Comparison of ENCODE assay signal across 21 mouse cellular contexts in genomic region chr17:35023221-35023620, GRCm38 (mm10). TPM values are rescaled to one million over a fixed set of nuclear protein-coding genes. Genes with fewer than 3 reads are reported as not detected.
DNase-seq lines count a peak whose midpoint lies in the region; ATAC-seq lines count a peak whose summit lies in the region.
"Had no signal": no experiment of that assay in that cellular context is flagged by ENCODE, and none has a peak within 500 bp of the region (broad histone marks: within the 10 kb centered on the region; RNA-seq: fewer than 3 reads in every experiment).

No protein-coding gene starts in this region.

- H3K27me3 ChIP-seq in forebrain, embryonic 10.5 days (ENCODE audit: poor library complexity, severe bottlenecking): no peaks in the 10 kb centered on the region
- H3K27me3 ChIP-seq in forebrain, embryonic 16.5 days (replicated peaks; ENCODE audit: control insufficient read depth, insufficient read depth, low read length): no peaks in the 10 kb centered on the region
- no peaks in the 10 kb centered on the region for H3K27me3 ChIP-seq in hindbrain, embryonic 10.5 days (ENCODE audit: insufficient read depth, poor library complexity, severe bottlenecking)
- no peaks in the 10 kb centered on the region for H3K27me3 ChIP-seq in hindbrain, embryonic 11.5 days (ENCODE audit: control insufficient read depth, insufficient read depth, low read length)
- no peaks in the 10 kb centered on the region for H3K27me3 ChIP-seq in embryonic facial prominence, embryonic 10.5 days (replicated peaks; ENCODE audit: low read depth, poor library complexity, severe bottlenecking)
- H3K27me3 ChIP-seq in liver, embryonic 15.5 days: no peaks in the 10 kb centered on the region
- H3K27me3 ChIP-seq: midbrain, embryonic 12.5 days; neural tube, embryonic 12.5 days had no signal

- H3K36me3 ChIP-seq in forebrain, embryonic 10.5 days (replicated peaks): peaks cover 4% of the 10 kb centered on the region
- H3K36me3 ChIP-seq in forebrain, embryonic 16.5 days (ENCODE audit: control insufficient read depth, insufficient read depth): no peaks in the 10 kb centered on the region
- H3K36me3 ChIP-seq in hindbrain, embryonic 10.5 days: peaks cover 7% of the 10 kb centered on the region; the same call in 1 of the 2 replicates
- H3K36me3 ChIP-seq in hindbrain, embryonic 11.5 days (ENCODE audit: control insufficient read depth, insufficient read depth, low read length): no peaks in the 10 kb centered on the region
- H3K36me3 ChIP-seq in embryonic facial prominence, embryonic 10.5 days (replicated peaks): peaks cover 4% of the 10 kb centered on the region
- no peaks in the 10 kb centered on the region for H3K36me3 ChIP-seq in liver, embryonic 15.5 days (replicated peaks)
- H3K36me3 ChIP-seq: midbrain, embryonic 12.5 days; neural tube, embryonic 12.5 days had no signal

- no peak overlapping the region for H3K4me3 ChIP-seq in forebrain, embryonic 10.5 days
- no peak overlapping the region for H3K4me3 ChIP-seq in forebrain, embryonic 16.5 days (replicated peaks; ENCODE audit: low read length)
- H3K4me3 ChIP-seq in hindbrain, embryonic 10.5 days: peak overlapping the region; percentile 9; the same call in 1 of the 2 replicates
- H3K4me3 ChIP-seq in hindbrain, embryonic 11.5 days (ENCODE audit: low read depth, low read length): no peak overlapping the region
- H3K4me3 ChIP-seq in embryonic facial prominence, embryonic 10.5 days: no peak overlapping the region
- H3K4me3 ChIP-seq in liver, embryonic 15.5 days (replicated peaks): no peak overlapping the region
- H3K4me3 ChIP-seq: midbrain, embryonic 12.5 days; neural tube, embryonic 12.5 days had no signal

- peak overlapping the region; percentile 41; the same call in 1 of the 2 replicates for H3K27ac ChIP-seq in forebrain, embryonic 10.5 days
- no peak overlapping the region for H3K27ac ChIP-seq in forebrain, embryonic 16.5 days (ENCODE audit: low read length)
- peak overlapping the region; percentile 68 for H3K27ac ChIP-seq in hindbrain, embryonic 10.5 days
- no peak overlapping the region for H3K27ac ChIP-seq in hindbrain, embryonic 11.5 days (ENCODE audit: low read depth, low read length)
- H3K27ac ChIP-seq in embryonic facial prominence, embryonic 10.5 days (replicated peaks): peak overlapping the region; percentile 26
- H3K27ac ChIP-seq in liver, embryonic 15.5 days (replicated peaks): no peak overlapping the region
- H3K27ac ChIP-seq: midbrain, embryonic 12.5 days; neural tube, embryonic 12.5 days had no signal

- H3K4me2 ChIP-seq in forebrain, embryonic 16.5 days (ENCODE audit: low read length): no peak overlapping the region
- H3K4me2 ChIP-seq in hindbrain, embryonic 11.5 days (replicated peaks; ENCODE audit: low read depth, low read length): no peak overlapping the region
- H3K4me2 ChIP-seq in liver, embryonic 15.5 days: 0 out of 2 replicates have a peak overlapping the region, but pooled peaks have one; percentile 13
- H3K4me2 ChIP-seq: midbrain, embryonic 12.5 days; neural tube, embryonic 12.5 days had no signal

- WGBS in forebrain, embryonic 10.5 days: 88% methylated on average over 5 of the region's 5 CpGs
- WGBS in forebrain, embryonic 16.5 days: 84% methylated on average over 5 of the region's 5 CpGs
- WGBS in hindbrain, embryonic 10.5 days: 89% methylated on average over 5 of the region's 5 CpGs
- WGBS in hindbrain, embryonic 11.5 days: 85% methylated on average over 5 of the region's 5 CpGs
- 84% methylated on average over 5 of the region's 5 CpGs for WGBS in embryonic facial prominence, embryonic 10.5 days
- 76% methylated on average over 5 of the region's 5 CpGs for WGBS in liver, embryonic 15.5 days (ENCODE audit: insufficient replicate concordance)

- no peak for ATAC-seq in forebrain, embryonic 16.5 days
- no peak for ATAC-seq in hindbrain, embryonic 11.5 days (ENCODE audit: low FRiP score)
- no peak for ATAC-seq in liver, embryonic 15.5 days (ENCODE audit: insufficient read depth)
- ATAC-seq: activated CD4-positive, CD25-positive, alpha-beta regulatory T cell, adult 4 months had no signal

- H3K9ac ChIP-seq in forebrain, embryonic 16.5 days (replicated peaks; ENCODE audit: low read depth, low read length): no peak overlapping the region
- no peak overlapping the region for H3K9ac ChIP-seq in hindbrain, embryonic 11.5 days (ENCODE audit: low read depth, low read length)
- no peak overlapping the region for H3K9ac ChIP-seq in liver, embryonic 15.5 days
- H3K9ac ChIP-seq: midbrain, embryonic 12.5 days; neural tube, embryonic 12.5 days had no signal

- DNase-seq in forebrain, embryonic 10.5 days (ENCODE audit: extremely low spot score, low spot score): no peak
- DNase-seq in hindbrain, embryonic 10.5 days (ENCODE audit: low spot score): no peak
- no peak for DNase-seq in hindbrain, embryonic 11.5 days (ENCODE audit: low spot score)
- no peak for DNase-seq in embryonic facial prominence, embryonic 10.5 days (ENCODE audit: low spot score)
- DNase-seq in right cerebral cortex, postnatal 25 days: no peak
- DNase-seq in left cerebral cortex, adult 18-20 months (ENCODE audit: low spot score in 2 of 2): no peak
- DNase-seq: adrenal gland, postnatal 25 days; cerebellum, adult 11 months; embryo, embryonic 11 days; kidney, adult 8-10 months; kidney, postnatal 14 days; lung, adult 18-20 months; lung, postnatal 36 days; thymus, postnatal 4 days had no signal

- no peaks in the 10 kb centered on the region for H3K9me3 ChIP-seq in forebrain, embryonic 10.5 days
- H3K9me3 ChIP-seq in forebrain, embryonic 16.5 days (ENCODE audit: control insufficient read depth, low read length): no peaks in the 10 kb centered on the region
- no peaks in the 10 kb centered on the region for H3K9me3 ChIP-seq in hindbrain, embryonic 10.5 days
- H3K9me3 ChIP-seq in hindbrain, embryonic 11.5 days (ENCODE audit: control insufficient read depth, low read length): no peaks in the 10 kb centered on the region
- no peaks in the 10 kb centered on the region for H3K9me3 ChIP-seq in embryonic facial prominence, embryonic 10.5 days
- no peaks in the 10 kb centered on the region for H3K9me3 ChIP-seq in liver, embryonic 15.5 days (replicated peaks)
- H3K9me3 ChIP-seq: midbrain, embryonic 12.5 days; neural tube, embryonic 12.5 days had no signal

- peaks cover 60% of the 10 kb centered on the region for H3K4me1 ChIP-seq in forebrain, embryonic 10.5 days
- peaks cover 22% of the 10 kb centered on the region for H3K4me1 ChIP-seq in forebrain, embryonic 16.5 days (replicated peaks; ENCODE audit: control insufficient read depth, insufficient read depth, low read length)
- H3K4me1 ChIP-seq in hindbrain, embryonic 10.5 days (replicated peaks): peaks cover 69% of the 10 kb centered on the region
- peaks cover 6% of the 10 kb centered on the region for H3K4me1 ChIP-seq in hindbrain, embryonic 11.5 days (replicated peaks; ENCODE audit: control insufficient read depth, insufficient read depth, low read length)
- H3K4me1 ChIP-seq in embryonic facial prominence, embryonic 10.5 days: peaks cover 63% of the 10 kb centered on the region
- peaks cover 64% of the 10 kb centered on the region for H3K4me1 ChIP-seq in liver, embryonic 15.5 days (replicated peaks)

RNA-seq across cellular contexts. Expression of gene Sapcd1, which starts 4.6 kb away (rescaled TPM):
- polyA plus RNA-seq in forebrain, embryonic 10.5 days (2016; fragmentation: Nextera tagmentation; extraction: Ambion mirVana): 3.0 and 4.1 TPM in 2 replicates
- polyA plus RNA-seq in forebrain, embryonic 16.5 days (2015; fragmentation: Nextera tagmentation; extraction: Ambion mirVana): 2.2 and 2.7 TPM in 2 replicates
- 5.2 and 5.6 TPM in 2 replicates for polyA plus RNA-seq in hindbrain, embryonic 10.5 days (2016; fragmentation: Nextera tagmentation; extraction: Ambion mirVana)
- polyA plus RNA-seq in hindbrain, embryonic 11.5 days (2014; fragmentation: Nextera tagmentation; extraction: Ambion mirVana): 3.0 and 4.0 TPM in 2 replicates
- polyA plus RNA-seq in embryonic facial prominence, embryonic 10.5 days (2016; fragmentation: Nextera tagmentation; extraction: Ambion mirVana): 4.2 and 5.6 TPM in 2 replicates
- polyA plus RNA-seq in liver, embryonic 15.5 days (2015; fragmentation: Nextera tagmentation; extraction: Ambion mirVana): 2.2 and 2.3 TPM in 2 replicates
- not detected for total RNA-seq in left cerebral cortex, adult 18-20 months (2021)
- total RNA-seq: gastrocnemius, adult 8-10 months; hematopoietic stem cell, adult 5-6 weeks had no signal

RNA-seq across cellular contexts. Expression of gene Vwa7, which starts 6.8 kb away (rescaled TPM):
- polyA plus RNA-seq in forebrain, embryonic 10.5 days (2016; fragmentation: Nextera tagmentation; extraction: Ambion mirVana): 0.19 and 0.22 TPM in 2 replicates
- 0.12 and 0.14 TPM in 2 replicates for polyA plus RNA-seq in forebrain, embryonic 16.5 days (2015; fragmentation: Nextera tagmentation; extraction: Ambion mirVana)
- 0.10 and 0.24 TPM in 2 replicates for polyA plus RNA-seq in hindbrain, embryonic 10.5 days (2016; fragmentation: Nextera tagmentation; extraction: Ambion mirVana)
- polyA plus RNA-seq in hindbrain, embryonic 11.5 days (2014; fragmentation: Nextera tagmentation; extraction: Ambion mirVana): 0.10 and 0.36 TPM in 2 replicates
- 0.18 and 0.21 TPM in 2 replicates for polyA plus RNA-seq in embryonic facial prominence, embryonic 10.5 days (2016; fragmentation: Nextera tagmentation; extraction: Ambion mirVana)
- polyA plus RNA-seq in liver, embryonic 15.5 days (2015; fragmentation: Nextera tagmentation; extraction: Ambion mirVana): 0.09 and 0.12 TPM in 2 replicates
- under 1 TPM; 0.61 to 0.77 TPM for total RNA-seq in left cerebral cortex, adult 18-20 months (2021)

RNA-seq across cellular contexts. Expression of gene Vars, which starts 22.4 kb away (rescaled TPM):
- polyA plus RNA-seq in forebrain, embryonic 10.5 days (2016; fragmentation: Nextera tagmentation; extraction: Ambion mirVana): 229 and 234 TPM in 2 replicates
- 81.7 and 85.2 TPM in 2 replicates for polyA plus RNA-seq in forebrain, embryonic 16.5 days (2015; fragmentation: Nextera tagmentation; extraction: Ambion mirVana)
- 176 and 199 TPM in 2 replicates for polyA plus RNA-seq in hindbrain, embryonic 10.5 days (2016; fragmentation: Nextera tagmentation; extraction: Ambion mirVana)
- polyA plus RNA-seq in hindbrain, embryonic 11.5 days (2014; fragmentation: Nextera tagmentation; extraction: Ambion mirVana): 69.1 and 71.7 TPM in 2 replicates
- 197 and 223 TPM in 2 replicates for polyA plus RNA-seq in embryonic facial prominence, embryonic 10.5 days (2016; fragmentation: Nextera tagmentation; extraction: Ambion mirVana)
- 99.0 and 133 TPM in 2 replicates for polyA plus RNA-seq in liver, embryonic 15.5 days (2015; fragmentation: Nextera tagmentation; extraction: Ambion mirVana)
- 10 to 100 TPM; 39.6 to 44.0 TPM for total RNA-seq in left cerebral cortex, adult 18-20 months (2021)

RNA-seq across cellular contexts. Expression of gene Msh5, which starts 23.3 kb away (rescaled TPM):
- 4.3 and 5.1 TPM in 2 replicates for polyA plus RNA-seq in forebrain, embryonic 10.5 days (2016; fragmentation: Nextera tagmentation; extraction: Ambion mirVana)
- 3.1 and 3.4 TPM in 2 replicates for polyA plus RNA-seq in forebrain, embryonic 16.5 days (2015; fragmentation: Nextera tagmentation; extraction: Ambion mirVana)
- polyA plus RNA-seq in hindbrain, embryonic 10.5 days (2016; fragmentation: Nextera tagmentation; extraction: Ambion mirVana): 3.9 and 6.4 TPM in 2 replicates
- 3.1 and 4.2 TPM in 2 replicates for polyA plus RNA-seq in hindbrain, embryonic 11.5 days (2014; fragmentation: Nextera tagmentation; extraction: Ambion mirVana)
- 3.9 and 4.4 TPM in 2 replicates for polyA plus RNA-seq in embryonic facial prominence, embryonic 10.5 days (2016; fragmentation: Nextera tagmentation; extraction: Ambion mirVana)
- polyA plus RNA-seq in liver, embryonic 15.5 days (2015; fragmentation: Nextera tagmentation; extraction: Ambion mirVana): 3.4 and 4.3 TPM in 2 replicates
- under 1 TPM; 0.65 to 0.68 TPM for total RNA-seq in left cerebral cortex, adult 18-20 months (2021)
- total RNA-seq: gastrocnemius, adult 8-10 months had no signal

RNA-seq across cellular contexts. Expression of gene Clic1, which starts 26.5 kb away (rescaled TPM):
- 174 and 179 TPM in 2 replicates for polyA plus RNA-seq in forebrain, embryonic 10.5 days (2016; fragmentation: Nextera tagmentation; extraction: Ambion mirVana)
- 79.3 and 85.5 TPM in 2 replicates for polyA plus RNA-seq in forebrain, embryonic 16.5 days (2015; fragmentation: Nextera tagmentation; extraction: Ambion mirVana)
- 232 and 239 TPM in 2 replicates for polyA plus RNA-seq in hindbrain, embryonic 10.5 days (2016; fragmentation: Nextera tagmentation; extraction: Ambion mirVana)
- polyA plus RNA-seq in hindbrain, embryonic 11.5 days (2014; fragmentation: Nextera tagmentation; extraction: Ambion mirVana): 45.6 and 85.1 TPM in 2 replicates
- polyA plus RNA-seq in embryonic facial prominence, embryonic 10.5 days (2016; fragmentation: Nextera tagmentation; extraction: Ambion mirVana): 190 and 191 TPM in 2 replicates
- polyA plus RNA-seq in liver, embryonic 15.5 days (2015; fragmentation: Nextera tagmentation; extraction: Ambion mirVana): 120 and 122 TPM in 2 replicates
- total RNA-seq in left cerebral cortex, adult 18-20 months (2021): 10 to 100 TPM in 1 of 2 experiments, 1 to 10 TPM in 1; 9.1 to 10.2 TPM

Comparison
In these comparisons a context has a peak if more than half of its experiments do, and no peak if none do; other contexts are left out.
1. H3K27ac ChIP-seq: peak in forebrain, embryonic 10.5 days (single experiment), hindbrain, embryonic 10.5 days (single experiment) and embryonic facial prominence, embryonic 10.5 days (single experiment); none in forebrain, embryonic 16.5 days (single experiment), hindbrain, embryonic 11.5 days (single experiment) and liver, embryonic 15.5 days (single experiment).